8 mouse cellular contexts compared by ENCODE assay signal in genomic region chr3:96579885-96580454, GRCm38 (mm10). TPM values are rescaled to one million over a fixed set of nuclear protein-coding genes. Genes with fewer than 3 reads are reported as not detected.
DNase-seq lines count a peak whose midpoint lies in the region; ATAC-seq lines count a peak whose summit lies in the region.

No protein-coding gene starts in this region.

- WGBS in hindbrain, embryonic 11.5 days = 15% methylated on average over 16 of the region's 16 CpGs

- peak; percentile 81 for DNase-seq in Muller cell, postnatal 12 days (ENCODE audit: inconsistent ontology term)
- DNase-seq in cerebellum, adult 9-11 months = peak; percentile 92
- peak; percentile 85 to 95 for DNase-seq in frontal cortex, adult 2 months (ENCODE audit: extremely low spot score in 1 of 2, low spot score in 1 of 2)
- DNase-seq in hindbrain, embryonic 11.5 days (ENCODE audit: low spot score) = peak; percentile 96
- peak; percentile 94 for DNase-seq in layer of hippocampus, postnatal 14 days (ENCODE audit: low spot score in 2 of 2)
- peak; percentile 94 for DNase-seq in lung, postnatal 10 days
- peak; percentile 87 for DNase-seq in ovary, postnatal 14 days (ENCODE audit: low spot score)
- peak; percentile 77 to 92 for DNase-seq in thymus, postnatal 10 days (ENCODE audit: low spot score in 2 of 2)

- H3K27me3 ChIP-seq in hindbrain, embryonic 11.5 days (ENCODE audit: control insufficient read depth, insufficient read depth, low read length) = no peaks in the 10 kb centered on the region

- peaks cover 3% of the 10 kb centered on the region for H3K4me1 ChIP-seq in hindbrain, embryonic 11.5 days (replicated peaks; ENCODE audit: control insufficient read depth, insufficient read depth, low read length)

- H3K4me3 ChIP-seq in hindbrain, embryonic 11.5 days (ENCODE audit: low read depth, low read length) = no peak overlapping the region

- H3K9ac ChIP-seq in hindbrain, embryonic 11.5 days (ENCODE audit: low read depth, low read length) = no peak overlapping the region

- peak; percentile 69 for ATAC-seq in hindbrain, embryonic 11.5 days (ENCODE audit: low FRiP score)

- no peaks in the 10 kb centered on the region for H3K36me3 ChIP-seq in hindbrain, embryonic 11.5 days (ENCODE audit: control insufficient read depth, insufficient read depth, low read length)

- H3K27ac ChIP-seq in hindbrain, embryonic 11.5 days (ENCODE audit: low read depth, low read length) = no peak overlapping the region

- no peaks in the 10 kb centered on the region for H3K9me3 ChIP-seq in hindbrain, embryonic 11.5 days (ENCODE audit: control insufficient read depth, low read length)

- peak overlapping the region; percentile 14 for H3K4me2 ChIP-seq in hindbrain, embryonic 11.5 days (replicated peaks; ENCODE audit: low read depth, low read length)

RNA-seq across cellular contexts. Expression of gene Gm16253, which starts 3.2 kb away (rescaled TPM):
- polyA plus RNA-seq in frontal cortex, adult 2 months (2012; rRNA removed) = not detected in 2 replicates
- polyA plus RNA-seq in hindbrain, embryonic 11.5 days (2014; fragmentation: Nextera tagmentation; extraction: Ambion mirVana) = 0.46 and 0.70 TPM in 2 replicates
- total RNA-seq in layer of hippocampus, postnatal 14 days (2021) = not detected

RNA-seq across cellular contexts. Expression of gene Polr3gl, which starts 14.0 kb away (rescaled TPM):
- polyA plus RNA-seq in frontal cortex, adult 2 months (2012; rRNA removed) = 67.3 and 84.3 TPM in 2 replicates
- polyA plus RNA-seq in hindbrain, embryonic 11.5 days (2014; fragmentation: Nextera tagmentation; extraction: Ambion mirVana) = 15.4 and 16.6 TPM in 2 replicates
- total RNA-seq in layer of hippocampus, postnatal 14 days (2021) = 10 to 100 TPM; 26.7 to 29.7 TPM

RNA-seq across cellular contexts. Expression of gene Ankrd34a, which starts 16.5 kb away (rescaled TPM):
- 50.2 and 57.4 TPM in 2 replicates for polyA plus RNA-seq in frontal cortex, adult 2 months (2012; rRNA removed)
- polyA plus RNA-seq in hindbrain, embryonic 11.5 days (2014; fragmentation: Nextera tagmentation; extraction: Ambion mirVana) = 2.0 and 2.4 TPM in 2 replicates
- total RNA-seq in layer of hippocampus, postnatal 14 days (2021) = 10 to 100 TPM; 45.9 to 51.8 TPM

RNA-seq across cellular contexts. Expression of gene Lix1l, which starts 21.0 kb away (rescaled TPM):
- 30.3 and 30.7 TPM in 2 replicates for polyA plus RNA-seq in frontal cortex, adult 2 months (2012; rRNA removed)
- 7.1 and 7.8 TPM in 2 replicates for polyA plus RNA-seq in hindbrain, embryonic 11.5 days (2014; fragmentation: Nextera tagmentation; extraction: Ambion mirVana)
- total RNA-seq in layer of hippocampus, postnatal 14 days (2021) = 10 to 100 TPM; 31.6 to 32.8 TPM

RNA-seq across cellular contexts. Expression of gene Txnip, which starts 22.2 kb away (rescaled TPM):
- polyA plus RNA-seq in frontal cortex, adult 2 months (2012; rRNA removed) = 27.5 and 27.7 TPM in 2 replicates
- 48.9 and 53.4 TPM in 2 replicates for polyA plus RNA-seq in hindbrain, embryonic 11.5 days (2014; fragmentation: Nextera tagmentation; extraction: Ambion mirVana)
- total RNA-seq in layer of hippocampus, postnatal 14 days (2021) = 10 to 100 TPM; 48.3 to 49.8 TPM

Comparison
In these comparisons a context has a peak if more than half of its experiments do, and no peak if none do; other contexts are left out.
1. RNA of gene Ankrd34a, which starts 16.5 kb away (polyA plus RNA-seq): 50.2 to 57.4 TPM in frontal cortex, adult 2 months; 2.0 to 2.4 TPM in hindbrain, embryonic 11.5 days; every median in the first group is over 10 times any median in the second.
2. Peak in every context shown above with its lines, with median percentiles within 50 percentile points of each other: DNase-seq.